Mouse (Mus musculus) testis, adult 2 months (tissue): ENCODE measurements around the gene Kif1b. TPM values are rescaled to one million over a fixed set of nuclear protein-coding genes. Genes with fewer than 3 reads are reported as not detected.

Experiments
- H3K27ac ChIP-seq: fragments of 200-500 bp; 2 replicates; pipeline ENCODE4 v1.5.1; 2012; ENCODE audit warnings: low read depth, low read length; ENCODE audit not compliant: control insufficient read depth, insufficient read depth
- H3K27me3 ChIP-seq: fragments of 200-500 bp; 2 replicates; pipeline ENCODE4 v1.6.1; 2012; ENCODE audit warnings: mild to moderate bottlenecking, low read length, moderate library complexity; ENCODE audit not compliant: control insufficient read depth, insufficient read depth
- H3K36me3 ChIP-seq: fragments of 200-500 bp; 2 replicates; pipeline ENCODE4 v1.6.1; 2012; ENCODE audit warnings: mild to moderate bottlenecking, low read length; ENCODE audit not compliant: control insufficient read depth, insufficient read depth
- H3K4me1 ChIP-seq: fragments of 200-500 bp; 2 replicates; pipeline ENCODE4 v1.6.1; 2012; ENCODE audit warnings: low read length; ENCODE audit not compliant: control insufficient read depth, insufficient read depth
- H3K4me3 ChIP-seq: fragments of 200-500 bp; 2 replicates; pipeline ENCODE4 v1.5.1; 2012; ENCODE audit warnings: low read depth, mild to moderate bottlenecking, low read length, moderate library complexity, mixed read lengths; ENCODE audit not compliant: control insufficient read depth
- CTCF ChIP-seq: fragments of 200-500 bp; IDR thresholded peaks from 2 replicates; pipeline ENCODE4 v1.5.1; 2012; ENCODE audit warnings: low read depth, mild to moderate bottlenecking, inconsistent platforms, low read length, moderate library complexity; ENCODE audit not compliant: control insufficient read depth, insufficient read depth, insufficient replicate concordance
- POLR2A ChIP-seq: fragments of 200-500 bp; IDR thresholded peaks from 2 replicates; pipeline ENCODE4 v1.6.1; 2012; ENCODE audit warnings: low read depth, mild to moderate bottlenecking, inconsistent platforms, low read length, moderate library complexity; ENCODE audit not compliant: control insufficient read depth
- polyA plus RNA-seq: library from polyadenylated mRNA; depleted of rRNA; stranded (reverse); fragments of >200 nt; gene quantifications from 2 replicates; pipeline ENCODE4 v1.2.3, GENCODE M21; 2012

The Kif1b gene
- polyA plus RNA-seq, 1 experiment = 25.9 TPM

DNA sequence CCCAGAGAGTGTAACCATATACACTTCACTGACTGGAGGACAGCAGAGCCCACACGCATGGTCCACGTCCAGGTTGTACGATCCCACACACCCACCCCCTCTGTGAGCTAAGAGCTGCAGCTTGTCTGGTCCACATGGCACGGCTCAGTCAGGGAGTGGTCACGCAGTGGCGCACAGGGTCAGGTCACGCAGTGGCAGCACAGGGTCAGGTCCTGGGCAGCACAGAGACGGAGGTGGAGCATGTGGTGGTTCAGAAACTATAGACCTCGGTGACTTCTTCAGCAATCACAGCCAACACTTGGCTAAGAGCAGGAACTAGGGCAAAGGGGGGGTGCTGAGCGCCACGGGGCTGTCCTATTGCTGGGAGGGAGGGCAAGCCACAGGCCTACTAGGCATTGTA, 157.2 kb downstream of the Kif1b start:
- H3K4me3 ChIP-seq = no peak overlapping the region
- peaks cover 8% of the 10 kb centered on the region for H3K4me1 ChIP-seq
- H3K27ac ChIP-seq = no peak overlapping the region
- H3K36me3 ChIP-seq = no peaks in the 10 kb centered on the region
- no peak for TF ChIP-seq CTCF
- no peak for TF ChIP-seq POLR2A
- H3K27me3 ChIP-seq = no peaks in the 10 kb centered on the region

DNA sequence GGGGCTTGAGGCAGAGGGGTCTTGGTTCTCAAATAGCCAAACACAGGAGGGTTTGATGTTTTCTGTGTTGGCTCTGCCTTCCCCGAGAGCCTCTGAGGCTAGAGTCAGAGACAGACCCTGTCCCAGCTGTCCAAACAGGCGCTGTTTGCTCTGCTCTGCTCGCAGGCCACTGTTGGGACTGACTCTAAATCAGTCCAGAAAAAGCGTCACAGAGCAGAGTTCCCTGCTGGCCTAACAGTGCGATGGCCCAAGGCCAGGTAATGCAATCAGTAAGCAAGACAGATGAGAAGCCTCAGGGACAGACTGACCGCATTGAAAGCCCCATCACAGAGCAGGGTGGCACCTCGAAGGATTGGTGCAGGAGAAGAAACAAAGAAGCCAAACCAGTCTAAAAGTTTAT, 157.9 kb downstream of the Kif1b start:
- no peak overlapping the region for H3K27ac ChIP-seq
- no peaks in the 10 kb centered on the region for H3K36me3 ChIP-seq
- H3K4me1 ChIP-seq = peaks cover 8% of the 10 kb centered on the region
- TF ChIP-seq CTCF (no peak), POLR2A (no peak)
- H3K4me3 ChIP-seq = no peak overlapping the region
- H3K27me3 ChIP-seq = no peaks in the 10 kb centered on the region

DNA sequence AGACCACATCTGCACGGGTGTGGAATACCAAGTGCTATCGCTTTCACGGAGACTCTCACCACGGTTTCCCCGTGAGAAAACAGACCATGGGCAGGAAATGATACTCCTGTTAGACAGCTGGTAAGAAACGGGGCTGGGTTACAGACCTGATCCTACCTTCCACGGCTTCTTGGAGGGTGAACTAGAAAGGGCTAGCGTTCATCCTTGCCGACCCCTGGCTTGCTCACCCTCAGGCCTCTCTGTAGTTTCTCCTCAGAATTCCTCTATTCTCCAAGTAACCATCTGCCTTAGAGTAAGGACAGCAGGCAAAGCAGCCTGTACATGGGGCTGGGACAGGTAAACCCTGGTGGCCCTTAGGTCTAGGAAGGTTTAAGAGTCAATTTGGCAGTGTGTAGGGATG, 158.3 kb downstream of the Kif1b start:
- Histone ChIP-seq H3K36me3 (no peaks in the 10 kb centered on the region), H3K27ac (no peak overlapping the region), H3K27me3 (no peaks in the 10 kb centered on the region), H3K4me3 (no peak overlapping the region), H3K4me1 (peaks cover 8% of the 10 kb centered on the region)
- TF ChIP-seq CTCF (no peak), POLR2A (no peak)

DNA sequence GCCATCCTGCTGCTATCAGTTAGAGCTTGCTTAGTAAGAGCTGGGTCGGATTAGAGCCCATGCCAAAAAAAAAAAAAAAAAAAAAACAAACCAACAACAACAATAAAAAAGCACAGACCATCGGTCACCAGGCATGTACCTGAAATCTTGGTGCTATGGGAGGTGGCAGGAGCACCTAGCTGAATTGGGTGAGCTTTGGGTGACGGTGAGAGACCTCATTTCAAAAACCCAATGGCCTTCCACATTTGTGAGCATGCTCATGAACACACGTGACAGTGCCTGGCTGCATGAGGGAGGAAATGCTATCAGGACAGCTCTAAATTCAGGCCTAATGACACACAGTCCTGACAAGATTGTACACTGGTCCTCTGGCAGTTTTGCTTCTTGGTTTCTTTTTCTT, 159.4 kb downstream of the Kif1b start:
- Histone ChIP-seq H3K27ac (no peak overlapping the region), H3K36me3 (no peaks in the 10 kb centered on the region), H3K27me3 (no peaks in the 10 kb centered on the region), H3K4me1 (peaks cover 8% of the 10 kb centered on the region), H3K4me3 (no peak overlapping the region)
- TF ChIP-seq CTCF (no peak), POLR2A (no peak)

DNA sequence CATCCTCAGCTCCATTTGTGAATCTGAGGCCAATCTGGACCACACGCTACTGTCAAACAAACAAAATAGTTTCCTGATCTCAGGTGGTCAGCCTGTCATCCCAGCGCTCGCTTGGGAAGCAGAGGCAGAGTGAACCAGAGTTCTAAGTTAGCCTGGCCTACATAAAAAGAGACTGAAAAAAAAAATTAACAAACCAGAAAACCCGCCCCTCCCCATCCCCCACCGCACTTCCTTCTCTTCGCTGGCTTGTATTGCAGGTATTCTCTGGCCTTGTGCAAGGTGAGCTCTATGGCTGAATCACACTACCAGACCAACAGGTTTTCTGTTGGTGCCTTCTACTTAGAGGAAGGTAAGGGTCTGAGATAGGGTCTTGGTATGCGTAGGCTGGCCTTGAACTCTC, 160.0 kb downstream of the Kif1b start:
- no peak overlapping the region for H3K4me3 ChIP-seq
- no peak for TF ChIP-seq POLR2A
- TF ChIP-seq CTCF = no peak
- no peaks in the 10 kb centered on the region for H3K27me3 ChIP-seq
- peaks cover 8% of the 10 kb centered on the region for H3K4me1 ChIP-seq
- no peaks in the 10 kb centered on the region for H3K36me3 ChIP-seq
- H3K27ac ChIP-seq = no peak overlapping the region

DNA sequence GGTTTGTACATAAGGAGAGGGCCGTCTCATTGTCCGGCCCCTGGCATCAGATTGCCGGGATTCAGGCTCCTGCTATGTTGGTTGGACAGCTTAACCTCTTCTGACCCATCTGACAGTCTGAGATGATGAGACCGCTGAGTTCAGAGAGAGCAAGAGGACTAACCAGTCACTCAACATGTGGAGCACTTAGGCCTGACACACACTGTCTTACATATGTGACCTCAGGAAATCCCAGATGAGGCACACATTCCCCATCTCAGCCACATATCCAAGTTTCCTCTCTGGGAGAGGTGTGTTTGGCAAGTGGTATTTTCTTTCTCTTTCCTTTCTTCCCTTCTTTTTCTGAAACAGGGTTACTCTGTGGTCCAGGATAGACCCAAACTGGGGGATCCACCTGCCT, 162.3 kb downstream of the Kif1b start:
- no peak overlapping the region for H3K27ac ChIP-seq
- peaks cover 8% of the 10 kb centered on the region for H3K4me1 ChIP-seq
- H3K36me3 ChIP-seq = no peaks in the 10 kb centered on the region
- no peaks in the 10 kb centered on the region for H3K27me3 ChIP-seq
- TF ChIP-seq POLR2A (no peak), CTCF (no peak)
- no peak overlapping the region for H3K4me3 ChIP-seq

DNA sequence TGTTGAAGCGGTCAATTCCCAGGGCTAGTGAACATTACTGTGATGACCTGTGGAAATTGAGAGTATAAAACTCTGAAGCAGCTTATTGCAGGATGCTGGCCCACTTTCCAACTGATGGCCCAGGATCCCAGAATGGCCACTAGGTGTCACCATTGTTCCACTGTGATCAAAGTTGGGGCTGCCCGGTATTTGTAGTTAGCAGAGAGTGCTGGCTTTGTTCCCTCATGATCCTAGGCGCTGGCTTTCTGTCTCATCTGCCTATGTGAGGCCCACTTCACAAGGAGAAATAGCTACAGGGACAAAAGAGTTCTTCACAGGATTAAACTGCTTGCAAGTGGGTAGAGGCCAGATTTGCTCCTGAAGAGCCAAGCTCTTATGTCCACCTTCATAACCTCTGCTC, 163.0 kb downstream of the Kif1b start:
- no peaks in the 10 kb centered on the region for H3K27me3 ChIP-seq
- H3K27ac ChIP-seq = no peak overlapping the region
- H3K36me3 ChIP-seq = no peaks in the 10 kb centered on the region
- TF ChIP-seq CTCF = peak; percentile 75; the same call in 1 of the 2 replicates
- TF ChIP-seq POLR2A = no peak
- no peak overlapping the region for H3K4me3 ChIP-seq
- peaks cover 8% of the 10 kb centered on the region for H3K4me1 ChIP-seq

DNA sequence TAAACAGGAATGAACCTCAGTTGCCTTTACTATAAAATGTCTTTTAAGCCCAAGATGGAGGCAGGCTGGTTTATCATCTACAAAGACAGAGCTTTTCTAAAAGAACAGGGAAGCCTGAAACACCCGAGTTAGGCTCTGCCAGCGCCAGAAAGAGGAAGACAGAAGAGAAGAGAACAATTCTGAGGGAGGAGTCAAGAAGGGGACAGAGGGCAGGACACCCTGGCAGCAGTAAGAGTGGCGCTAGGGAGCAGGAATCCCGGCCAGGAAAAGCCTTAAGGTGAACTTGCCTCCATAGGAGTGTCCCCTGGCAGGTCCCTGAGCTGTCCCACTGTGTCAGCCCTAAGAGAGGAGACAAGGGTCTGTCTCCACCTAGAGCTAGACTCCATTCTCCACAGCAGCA, 163.9 kb downstream of the Kif1b start:
- TF ChIP-seq CTCF (no peak), POLR2A (no peak)
- H3K27me3 ChIP-seq = no peaks in the 10 kb centered on the region
- no peaks in the 10 kb centered on the region for H3K36me3 ChIP-seq
- H3K4me1 ChIP-seq = peaks cover 8% of the 10 kb centered on the region
- H3K4me3 ChIP-seq = no peak overlapping the region
- H3K27ac ChIP-seq = no peak overlapping the region
